Mouse (Mus musculus): ENCODE data around the gene Simc1.

DNA sequence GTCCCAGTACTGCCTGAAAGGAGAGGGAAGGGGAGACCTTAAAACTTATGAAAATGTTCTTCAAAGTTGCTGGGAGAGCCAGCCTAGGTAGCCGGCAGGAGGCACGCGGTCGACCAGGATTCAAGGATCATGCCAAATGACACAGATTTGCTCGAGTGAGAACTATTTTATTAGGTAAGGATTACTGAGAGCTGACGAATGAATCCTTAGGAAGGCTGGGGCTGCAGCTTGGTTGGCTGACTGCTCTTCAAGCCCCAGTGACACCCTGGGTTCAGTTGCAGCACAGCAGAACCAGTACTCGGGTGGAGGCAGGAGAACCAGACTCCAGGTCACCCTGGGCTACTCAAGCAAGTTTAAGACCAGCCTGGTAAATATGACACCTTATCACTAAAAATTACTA is 44.5 kb downstream of the Simc1 start:
- no peak for TF ChIP-seq CTCF (IDR thresholded peaks at IDR 0.05; ENCODE audit: low read depth)
- TF ChIP-seq EP300 (optimal IDR thresholded peaks at IDR 0.05) = no peak
